Mouse (Mus musculus): ENCODE measurements around the gene Agtr1b. TPM values are rescaled to one million over a fixed set of nuclear protein-coding genes. Genes with fewer than 3 reads are reported as not detected.

Gene Agtr1b
- total RNA-seq (2021) = not detected
- long read RNA-seq, experiment 1 = 0 reads
- long read RNA-seq, experiment 2 = 0 reads

GRCm38 (mm10) chr3:20366558-20367522 lies at the start of gene Agtr1b:
Agtr1b (minus strand) TSS chr3:20367177.
- DNase-seq = peak in 1 of 2 experiments; percentile 5
- intact Hi-C loops (cut with DNase I) = no loop called here

GRCm38 (mm10) chr3:20353598-20353997 lies 13.4 kb downstream of the Agtr1b start:
- no peak for DNase-seq
- intact Hi-C loops (cut with DNase I) = no loop called here

GRCm38 (mm10) chr3:20348206-20348605 lies 18.8 kb downstream of the Agtr1b start:
- DNase-seq = no peak
- intact Hi-C loops (cut with DNase I) = no loop called here

- no peak for DNase-seq
- intact Hi-C loops (cut with DNase I) = no loop called here
Observed at GRCm38 (mm10) chr3:20340402-20340801, 26.6 kb downstream of the Agtr1b start.

GRCm38 (mm10) chr3:20334681-20335080 lies 32.3 kb downstream of the Agtr1b start:
- intact Hi-C loops (cut with DNase I) = no loop called here
- peak in 1 of 2 experiments; percentile 3 for DNase-seq

- DNase-seq = no peak
- intact Hi-C loops (cut with DNase I) = no loop called here
Observed at GRCm38 (mm10) chr3:20317233-20317632, 49.7 kb downstream of the Agtr1b start.

GRCm38 (mm10) chr3:20309142-20309541 lies 57.8 kb downstream of the Agtr1b start:
- DNase-seq = no peak
- intact Hi-C loops (cut with DNase I) = no loop called here

- no peak for DNase-seq
- intact Hi-C loops (cut with DNase I) = no loop called here
Observed at GRCm38 (mm10) chr3:20307256-20307655, 59.7 kb downstream of the Agtr1b start.

- peak; percentile 2 to 7 for DNase-seq
- intact Hi-C loops (cut with DNase I) = no loop called here
Observed at GRCm38 (mm10) chr3:20304758-20305352, 62.1 kb downstream of the Agtr1b start.

GRCm38 (mm10) chr3:20295546-20295945 lies 71.4 kb downstream of the Agtr1b start:
- intact Hi-C loops (cut with DNase I) = no loop called here
- no peak for DNase-seq

- intact Hi-C loops (cut with DNase I) = no loop called here
- DNase-seq = no peak
Observed at GRCm38 (mm10) chr3:20294542-20295348, 72.2 kb downstream of the Agtr1b start.

GRCm38 (mm10) chr3:20291370-20291769 lies 75.6 kb downstream of the Agtr1b start:
- no peak for DNase-seq
- intact Hi-C loops (cut with DNase I) = no loop called here

- DNase-seq = no peak
- intact Hi-C loops (cut with DNase I) = no loop called here
Observed at GRCm38 (mm10) chr3:20288761-20289160, 78.2 kb downstream of the Agtr1b start.

- no peak for DNase-seq
- intact Hi-C loops (cut with DNase I) = no loop called here
Observed at GRCm38 (mm10) chr3:20281796-20282195, 85.2 kb downstream of the Agtr1b start.

GRCm38 (mm10) chr3:20275633-20276032 lies 91.3 kb downstream of the Agtr1b start, which contains the start of gene Cpb1:
Cpb1 (minus strand) TSS chr3:20275733.
- intact Hi-C loops (cut with DNase I) = no loop called here
- no peak for DNase-seq

Other genes with a start within 250 kb of the Agtr1b start
- 100 to 1,000 TPM; 135 to 136 TPM for gene Gyg, start 211.9 kb downstream of the Agtr1b start, total RNA-seq (2021)
- gene Cpa3, start 125.0 kb downstream of the Agtr1b start, total RNA-seq (2021) = 1 to 10 TPM; 2.3 to 2.8 TPM
- gene Cpb1, start 91.4 kb downstream of the Agtr1b start, total RNA-seq (2021) = not detected